Mouse (Mus musculus) lung, adult 2 months (tissue): ENCODE results near the gene Noa1.

ENCODE experiments used
- CTCF ChIP-seq: fragments of 200-500 bp; IDR thresholded peaks from 2 replicates; pipeline ENCODE4 v1.5.1; 2011; ENCODE audit warnings: mild to moderate bottlenecking, low read length, control low read depth; ENCODE audit not compliant: insufficient read depth
- POLR2A ChIP-seq: fragments of 200-500 bp; IDR thresholded peaks from 2 replicates; pipeline ENCODE4 v1.6.1; 2011; ENCODE audit warnings: low read depth, mild to moderate bottlenecking, control low read depth, low read length, borderline replicate concordance; ENCODE audit errors: extremely low read depth

DNA sequence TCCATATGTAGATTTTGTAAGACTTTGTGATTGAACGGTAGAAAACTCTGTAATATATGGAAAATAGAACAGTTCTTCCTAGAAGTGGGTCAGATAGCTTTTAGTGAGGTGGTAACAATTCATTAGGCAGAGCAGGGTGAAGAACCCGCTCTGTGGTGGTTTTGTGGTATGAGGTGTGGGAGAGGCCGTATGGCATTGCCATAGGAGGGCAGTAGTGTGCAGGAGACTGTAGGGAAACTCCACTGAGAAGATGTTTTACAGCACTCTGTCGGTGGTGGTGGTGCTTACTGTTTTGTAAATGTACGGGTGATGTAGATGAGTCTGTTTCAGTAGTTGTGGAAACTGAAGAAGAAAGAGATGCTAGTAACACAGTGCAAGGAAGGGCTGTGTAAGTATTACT, 20.3 kb upstream of the Noa1 start:
- TF ChIP-seq CTCF, result no peak
- no peak for TF ChIP-seq POLR2A
